Mouse (Mus musculus) thymus, adult 2 months (tissue): Measurements from ENCODE around the gene Khdc4.

Source experiments
- CTCF ChIP-seq: fragments of 200-500 bp; IDR thresholded peaks from 2 replicates; pipeline ENCODE4 v1.5.1; 2012; ENCODE audit warnings: mild to moderate bottlenecking, control low read depth, low read length, moderate library complexity, borderline replicate concordance; ENCODE audit not compliant: control insufficient read depth, poor library complexity, insufficient read depth; ENCODE audit errors: extremely low read depth
- POLR2A ChIP-seq: fragments of 200-500 bp; IDR thresholded peaks from 2 replicates; pipeline ENCODE4 v1.6.1; 2012; ENCODE audit warnings: mild to moderate bottlenecking, low read length, control low read depth, moderate library complexity; ENCODE audit not compliant: control insufficient read depth, poor library complexity, insufficient read depth; ENCODE audit errors: extremely low read depth

DNA sequence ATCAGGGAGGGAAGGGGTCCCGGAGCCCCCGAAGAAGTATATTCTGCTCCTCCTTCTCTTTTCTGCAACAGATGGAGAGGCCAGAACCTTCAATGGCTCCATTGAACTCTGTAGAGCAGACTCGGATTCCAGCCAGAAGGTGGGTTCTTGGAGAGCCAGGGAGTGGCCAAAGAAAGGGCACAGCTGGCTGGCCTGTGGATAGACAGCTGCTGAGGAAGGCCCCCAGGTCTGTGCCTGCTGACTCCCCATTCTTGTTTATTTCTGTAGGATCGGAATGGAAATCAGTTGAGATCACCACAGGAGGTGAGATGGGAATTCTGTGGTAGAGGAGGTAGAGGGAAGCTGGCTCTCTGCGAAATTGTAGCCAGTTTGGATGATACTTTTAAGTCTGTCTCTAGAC, 42.5 kb upstream of the Khdc4 start:
- no peak for TF ChIP-seq CTCF
- no peak for TF ChIP-seq POLR2A
